Mouse (Mus musculus) hindbrain, embryonic 14.5 days (tissue): ENCODE measurements around the gene Vsig10. TPM values are rescaled to one million over a fixed set of nuclear protein-coding genes. Genes with fewer than 3 reads are reported as not detected.

Experiments
- ATAC-seq: fragments of 200-750 bp; cut with Nextera tagmentation; 2 replicates; pipeline ENCODE4 v1.8.0; 2017; ENCODE audit warnings: moderate number of reproducible peaks, mild to moderate bottlenecking, moderate TSS enrichment, moderate library complexity; ENCODE audit not compliant: low FRiP score
- DNase-seq: peaks from one replicate; pipeline ENCODE4 v3.0.0-alpha.2; 2015; ENCODE audit warnings: low spot score
- H3K27ac ChIP-seq: fragments of 300-500 bp; sonication (generic); 2 replicates; pipeline ENCODE4 v1.5.1; 2014; ENCODE audit warnings: mild to moderate bottlenecking, moderate library complexity
- H3K27me3 ChIP-seq: fragments of 300-500 bp; sonication (generic); 2 replicates; pipeline ENCODE4 v1.6.1; 2014; ENCODE audit warnings: mild to moderate bottlenecking, low read length, mixed read lengths; ENCODE audit not compliant: control insufficient read depth, insufficient read depth
- H3K36me3 ChIP-seq: fragments of 300-500 bp; sonication (generic); replicated peaks from 2 replicates; pipeline ENCODE4 v1.6.1; 2014; ENCODE audit not compliant: control insufficient read depth, insufficient read depth
- H3K4me1 ChIP-seq: fragments of 300-500 bp; sonication (generic); replicated peaks from 2 replicates; pipeline ENCODE4 v1.6.1; 2014; ENCODE audit warnings: antibody characterized with exemption, low read length, mixed read lengths; ENCODE audit not compliant: control insufficient read depth, insufficient read depth
- H3K4me2 ChIP-seq: fragments of 300-500 bp; sonication (generic); replicated peaks from 2 replicates; pipeline ENCODE4 v1.6.1; 2014; ENCODE audit warnings: mild to moderate bottlenecking, moderate library complexity
- H3K4me3 ChIP-seq: fragments of 300-500 bp; sonication (generic); replicated peaks from 2 replicates; pipeline ENCODE4 v1.5.1; 2014; ENCODE audit warnings: mild to moderate bottlenecking, low read length
- H3K9ac ChIP-seq: fragments of 300-500 bp; sonication (generic); 2 replicates; pipeline ENCODE4 v1.6.1; 2014
- H3K9me3 ChIP-seq: fragments of 300-500 bp; sonication (generic); 2 replicates; pipeline ENCODE4 v1.6.1; 2016; ENCODE audit warnings: low read length; ENCODE audit not compliant: control insufficient read depth
- WGBS: fragments of 180-500 bp; shearing (Covaris S2); extraction: QIAGEN DNeasy Blood & Tissue Kit; methylation state at CpG from one replicate; pipeline ENCODE4 v1.1.7; 2014; 5-methylcytosine and 5-hydroxymethylcytosine counted together
- polyA plus RNA-seq: library from polyadenylated mRNA; unstranded; fragments of >200 nt; fragmentation: Nextera tagmentation; extraction: Ambion mirVana; gene quantifications from 2 replicates; pipeline ENCODE4 v1.2.1, GENCODE M21; 2014

Vsig10 gene
- polyA plus RNA-seq, 1 experiment from 2014 or later = 0.75 TPM

GRCm38 (mm10) chr5:117399281-117399680 is 80.4 kb downstream of the Vsig10 start:
- Histone ChIP-seq H3K4me1 (no peaks in the 10 kb centered on the region), H3K4me3 (no peak overlapping the region), H3K9ac (no peak overlapping the region), H3K4me2 (no peak overlapping the region), H3K9me3 (no peaks in the 10 kb centered on the region), H3K27me3 (no peaks in the 10 kb centered on the region), H3K27ac (no peak overlapping the region), H3K36me3 (no peaks in the 10 kb centered on the region)
- no peak for DNase-seq
- 82% methylated on average over 9 of the region's 9 CpGs for WGBS
- no peak for ATAC-seq

GRCm38 (mm10) chr5:117403609-117404008 is 84.7 kb downstream of the Vsig10 start:
- no peak overlapping the region for H3K27ac ChIP-seq
- H3K4me2 ChIP-seq = no peak overlapping the region
- no peaks in the 10 kb centered on the region for H3K27me3 ChIP-seq
- DNase-seq = no peak
- WGBS = 90% methylated on average over 8 of the region's 8 CpGs
- H3K9me3 ChIP-seq = no peaks in the 10 kb centered on the region
- H3K4me3 ChIP-seq = no peak overlapping the region
- no peak for ATAC-seq
- no peaks in the 10 kb centered on the region for H3K4me1 ChIP-seq
- H3K36me3 ChIP-seq = no peaks in the 10 kb centered on the region
- no peak overlapping the region for H3K9ac ChIP-seq

Other genes starting within 250 kb of the Vsig10 start
- gene Suds3, start 203.0 kb upstream of the Vsig10 start, polyA plus RNA-seq = 52.8 and 58.4 TPM in 2 replicates
- 50.4 and 62.3 TPM in 2 replicates for gene Taok3, start 199.0 kb upstream of the Vsig10 start, polyA plus RNA-seq
- 1,042 and 1,087 TPM in 2 replicates for gene Pebp1, start 31.5 kb upstream of the Vsig10 start, polyA plus RNA-seq
- gene Wsb2, start 38.2 kb downstream of the Vsig10 start, polyA plus RNA-seq = 292 and 336 TPM in 2 replicates
- gene Rfc5, start 70.0 kb downstream of the Vsig10 start, polyA plus RNA-seq = 26.0 and 28.6 TPM in 2 replicates
- 7.5 and 8.0 TPM in 2 replicates for gene Ksr2, start 94.9 kb downstream of the Vsig10 start, polyA plus RNA-seq